Mouse (Mus musculus) ES-Bruce4 (cell line): Measurements from ENCODE around the gene Mapk1.

Experiments used
- CTCF ChIP-seq: IDR thresholded peaks from one replicate; pipeline ENCODE4 v1.8.1; 2011; ENCODE audit warnings: low read depth, low read length
- EP300 ChIP-seq: IDR thresholded peaks from 2 replicates; pipeline ENCODE4 v1.6.1; 2011; ENCODE audit warnings: low read depth, low read length; ENCODE audit not compliant: insufficient read depth

DNA sequence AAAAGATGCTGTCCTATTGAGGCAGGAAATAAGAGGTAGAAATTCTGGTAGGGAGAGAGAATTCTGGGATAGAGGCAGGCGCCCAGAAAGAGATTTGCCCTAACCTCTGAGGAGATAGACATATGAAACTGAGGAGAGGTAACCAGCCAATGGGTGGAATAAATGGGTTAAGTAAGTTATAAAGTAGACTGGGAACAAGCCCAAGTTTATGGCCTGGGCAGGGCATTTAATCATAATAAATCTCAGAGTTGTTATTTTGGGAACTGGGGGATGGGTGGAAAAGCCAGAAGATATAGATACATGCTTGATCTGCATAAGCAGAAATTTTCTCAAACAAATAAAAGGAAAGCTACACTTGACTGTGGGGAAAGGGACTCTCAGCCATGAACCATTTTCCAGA is 79.2 kb downstream of the Mapk1 start:
- TF ChIP-seq CTCF (no peak), EP300 (no peak)
